Mouse (Mus musculus) gastrocnemius, postnatal 36 days (tissue): ENCODE data around the gene Mdm1. TPM values are rescaled to one million over a fixed set of nuclear protein-coding genes. Genes with fewer than 3 reads are reported as not detected.

Experiments used
- DNase-seq, 2 experiments: peaks; one replicate each; pipeline ENCODE4 v3.0.0; 2022
- intact Hi-C: fragments of 180-260 bp; cut with DNase I; formaldehyde crosslinking; loops from one replicate; pipeline ENCODE4 v1.15.1; 2025
- long read RNA-seq, 2 experiments: library from polyadenylated mRNA; stranded (forward); transcript quantifications; one replicate each; pipeline ENCODE4 v2.0.0; 2021
- total RNA-seq, 2 experiments: library from RNA; stranded (reverse); gene quantifications; 2 replicates each; pipeline ENCODE4 v1.2.3; 2021

The Mdm1 gene
- 1 to 10 TPM; 1.9 to 3.0 TPM for total RNA-seq
- long read RNA-seq, experiment 1: 0 reads
- long read RNA-seq, experiment 2, partial matches to known transcripts: 0 of 1 reads
- long read RNA-seq, experiment 2, other reads (novel, unspliced or antisense): 1 of 1 reads

DNA sequence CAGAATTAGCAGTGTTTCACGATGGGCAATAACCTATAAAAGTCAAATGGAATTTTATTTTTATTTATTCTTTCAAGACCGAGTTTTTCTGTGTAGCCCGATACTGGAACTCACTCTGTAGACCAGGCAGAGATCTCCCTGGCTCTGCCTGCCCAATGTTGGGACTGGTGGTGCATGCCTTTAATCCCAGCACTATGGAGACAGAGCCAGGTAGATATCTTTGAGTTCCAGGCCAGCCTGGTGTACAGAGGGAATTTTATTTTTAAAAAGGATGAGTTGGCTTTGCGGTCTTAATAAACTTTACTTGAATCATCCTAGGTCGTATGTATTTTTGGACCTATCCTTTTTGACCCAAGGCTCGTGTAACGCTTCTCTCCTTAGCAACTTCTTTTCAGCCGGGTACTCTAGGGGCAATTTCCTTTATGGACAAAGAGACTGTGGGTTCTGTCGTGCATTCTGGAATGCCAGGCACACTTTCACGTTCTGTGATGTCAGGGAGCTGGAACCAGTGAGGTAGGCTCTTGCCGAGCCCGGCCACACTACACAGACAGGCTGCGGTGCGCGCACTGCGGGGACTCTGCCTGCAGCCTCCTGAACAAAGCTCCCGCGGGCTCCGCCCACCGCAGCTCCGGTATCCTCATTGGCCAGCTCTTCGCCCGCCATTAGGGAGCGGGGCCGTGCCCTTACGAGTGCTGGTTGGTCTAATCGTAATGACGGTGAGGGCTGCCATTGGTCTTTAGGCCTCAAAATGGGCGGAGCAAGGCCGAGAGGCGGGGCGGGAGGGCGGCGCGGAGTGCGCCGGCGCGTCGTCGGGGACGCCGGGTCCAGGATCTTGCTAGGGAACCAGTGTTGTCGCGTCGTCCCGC lies at the start of gene Mdm1:
Gene Mdm1 (plus strand): TSS at position 794 of the 866 bp plus-strand sequence.
- intact Hi-C loops: loop anchor here (10.0 kb wide), 1 partner anchor 934 kb away; no protein-coding TSS in a partner anchor
- DNase-seq: peak; percentile 97 to 98

DNA sequence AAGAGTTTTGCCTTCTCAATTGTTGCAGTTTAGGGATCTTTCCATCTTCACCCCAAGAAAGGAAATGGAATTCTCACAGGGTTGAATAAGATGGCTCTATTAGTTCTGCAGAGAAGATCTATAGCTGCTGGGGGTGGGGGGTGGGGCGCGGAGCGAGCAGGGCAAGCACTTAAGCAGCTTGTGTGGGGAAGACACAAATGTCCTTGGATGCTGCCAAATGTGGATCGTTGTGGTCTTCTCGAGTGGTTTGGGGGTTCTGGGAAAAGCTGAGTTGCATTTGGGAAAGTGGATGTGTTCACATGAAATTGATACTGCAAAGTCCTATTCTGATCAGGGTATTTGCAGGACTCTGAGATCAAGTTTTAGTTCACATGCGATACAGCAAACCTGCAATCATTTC lies 48.9 kb upstream of the Mdm1 start:
- intact Hi-C loops: no loop called here
- DNase-seq: no peak

DNA sequence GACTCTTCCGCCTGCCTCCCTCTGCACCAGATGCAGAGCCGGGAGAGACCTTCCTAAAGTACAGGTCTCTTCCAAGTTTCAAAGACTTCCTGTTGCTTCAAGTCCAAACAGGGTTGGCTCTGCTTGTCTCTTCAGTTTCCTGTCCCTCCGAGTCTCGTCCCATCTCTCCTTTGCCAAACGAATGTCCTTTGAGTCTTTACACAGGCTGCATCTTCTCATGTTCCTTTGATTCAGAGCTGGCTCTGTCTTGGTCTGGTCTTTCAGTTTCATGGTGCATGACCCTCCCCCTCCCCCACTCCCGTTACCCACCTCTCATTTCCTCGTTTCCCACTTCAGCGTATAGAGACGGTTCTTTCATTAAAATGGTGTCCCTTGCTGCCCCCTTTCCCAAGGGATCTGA lies 47.9 kb upstream of the Mdm1 start:
- intact Hi-C loops: no loop called here
- DNase-seq: no peak

DNA sequence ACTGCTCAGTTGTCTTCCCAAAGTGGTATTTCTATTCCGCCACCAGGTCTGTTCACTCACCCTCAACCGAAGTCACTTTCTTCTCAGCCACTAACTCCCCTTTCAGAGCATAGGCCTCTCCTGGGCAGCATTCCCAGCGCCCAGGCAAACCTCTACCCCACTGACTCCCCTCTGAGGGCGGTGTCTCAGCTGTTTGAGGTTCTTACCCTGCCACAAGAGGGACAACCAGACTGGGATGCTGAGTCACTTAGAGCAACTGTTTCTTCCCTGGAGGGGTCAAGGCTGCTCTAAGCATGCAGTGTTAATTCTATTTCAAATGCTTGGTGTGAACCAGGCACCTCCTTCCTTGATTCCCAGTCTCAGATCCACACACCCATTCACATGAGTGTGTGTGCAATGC lies 46.8 kb upstream of the Mdm1 start:
- intact Hi-C loops: no loop called here

DNA sequence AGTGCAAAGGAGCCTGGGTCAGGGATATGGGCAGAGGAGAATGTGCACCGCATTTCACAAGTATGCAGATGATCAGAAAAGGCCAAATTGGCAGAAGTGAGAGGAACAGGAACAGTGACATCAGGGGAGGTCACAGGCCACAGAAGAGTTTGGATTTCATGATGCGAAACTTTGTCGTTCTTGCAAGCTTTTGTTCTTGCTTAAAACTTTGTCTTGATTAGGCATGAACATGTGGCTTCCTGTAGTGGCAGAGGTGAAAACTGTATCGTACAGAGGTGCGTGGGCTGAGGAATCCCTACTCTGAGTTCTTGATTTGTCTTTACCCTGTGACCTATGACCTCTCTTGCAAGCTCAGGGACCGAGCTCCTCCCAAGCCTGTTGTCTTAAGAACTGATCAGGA lies 45.4 kb upstream of the Mdm1 start:
- no peak for DNase-seq
- intact Hi-C loops: no loop called here

More for the DNA sequence above, 46.8 kb upstream of the Mdm1 start:
- no peak for DNase-seq

DNA sequence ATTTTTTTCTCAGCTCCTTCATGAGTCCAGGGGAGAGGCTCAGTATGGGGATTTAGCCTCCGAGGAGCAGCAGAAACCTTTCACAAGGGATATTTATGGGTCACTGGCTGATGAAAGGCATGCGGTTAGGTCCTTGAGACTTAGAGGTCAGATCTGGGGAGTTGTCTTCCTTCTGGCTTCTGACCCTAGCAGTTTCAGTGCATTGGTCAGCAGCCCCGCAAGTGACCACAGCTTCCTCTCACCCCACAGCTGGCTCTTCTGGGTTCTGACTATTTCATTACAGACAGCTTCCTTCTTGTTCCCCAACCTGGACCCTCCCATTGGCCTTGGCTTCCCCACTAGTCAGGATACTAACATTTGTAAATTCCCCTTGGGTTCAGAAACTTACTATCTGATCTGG lies 43.7 kb upstream of the Mdm1 start:
- no peak for DNase-seq
- intact Hi-C loops: no loop called here

DNA sequence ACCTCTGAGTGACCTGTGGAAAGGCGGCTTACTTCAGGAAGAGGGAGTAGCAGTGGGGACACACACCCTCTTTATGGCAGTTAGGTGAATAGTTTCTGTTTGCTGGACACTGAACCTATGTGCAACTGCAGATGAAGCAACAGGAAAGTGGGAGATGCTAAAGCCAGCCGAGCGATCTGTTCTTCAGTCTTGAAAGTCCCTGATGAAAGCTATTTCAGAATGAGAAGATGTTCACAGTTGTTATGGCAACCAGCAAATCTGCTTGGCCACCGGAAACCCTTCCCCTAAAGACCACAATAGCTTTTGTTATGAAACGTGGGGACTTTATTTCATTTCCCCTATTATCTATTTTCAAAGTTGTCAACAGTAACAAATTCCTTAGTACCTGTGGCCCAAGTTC lies 41.0 kb upstream of the Mdm1 start:
- intact Hi-C loops: no loop called here
- no peak for DNase-seq

DNA sequence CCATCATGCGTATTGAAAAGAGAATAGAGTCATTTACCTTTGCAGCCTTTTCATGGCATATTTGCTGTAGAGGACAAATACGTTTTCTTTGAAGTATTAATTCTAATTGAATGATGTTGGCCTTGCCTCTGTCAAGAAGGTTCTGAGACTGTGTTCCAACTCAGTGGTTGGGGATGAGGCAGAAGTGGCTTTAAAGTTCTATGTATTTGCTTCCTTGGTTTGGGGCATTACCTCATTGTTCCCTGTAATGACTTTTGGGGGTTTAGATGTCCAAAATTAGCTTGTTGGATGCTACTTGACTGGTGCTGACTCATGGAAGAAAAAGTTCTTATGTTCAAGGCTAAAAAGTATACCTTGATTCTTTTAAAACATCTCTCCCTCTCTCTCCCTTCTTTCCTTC lies 40.6 kb upstream of the Mdm1 start:
- DNase-seq: no peak
- intact Hi-C loops: no loop called here

DNA sequence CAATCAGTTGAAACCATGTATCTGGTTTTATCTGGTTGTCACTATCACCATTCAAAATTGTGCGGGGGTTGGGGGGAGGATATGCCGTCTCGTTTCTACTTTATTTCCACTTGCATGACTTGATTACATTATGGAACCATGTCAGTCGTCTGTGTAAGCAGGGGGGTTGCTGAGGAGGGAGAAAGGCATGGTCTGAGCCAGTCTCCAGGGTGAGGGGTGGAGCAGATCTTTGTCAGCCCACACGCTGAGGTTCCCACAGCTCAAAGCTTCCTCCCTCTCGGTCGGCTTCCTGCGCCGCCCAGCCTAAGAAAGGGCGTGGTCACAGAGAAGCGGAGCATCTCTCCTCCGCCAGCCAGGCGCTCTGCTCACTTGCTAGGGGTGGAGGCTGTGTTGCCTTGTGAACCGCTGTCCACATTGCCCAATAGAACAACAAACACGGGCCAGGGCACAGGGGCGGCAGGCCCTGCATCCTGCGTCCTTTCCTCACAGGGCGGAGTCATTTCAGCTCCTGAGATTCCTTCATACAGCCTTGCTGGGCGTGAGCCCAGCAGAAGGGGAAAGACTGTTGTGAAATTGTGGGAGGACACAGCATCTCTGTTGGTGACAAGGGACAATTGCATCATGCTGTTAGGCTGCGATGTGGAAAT lies 38.5 kb upstream of the Mdm1 start:
- peak; percentile 76 to 83 for DNase-seq
- intact Hi-C loops: no loop called here

DNA sequence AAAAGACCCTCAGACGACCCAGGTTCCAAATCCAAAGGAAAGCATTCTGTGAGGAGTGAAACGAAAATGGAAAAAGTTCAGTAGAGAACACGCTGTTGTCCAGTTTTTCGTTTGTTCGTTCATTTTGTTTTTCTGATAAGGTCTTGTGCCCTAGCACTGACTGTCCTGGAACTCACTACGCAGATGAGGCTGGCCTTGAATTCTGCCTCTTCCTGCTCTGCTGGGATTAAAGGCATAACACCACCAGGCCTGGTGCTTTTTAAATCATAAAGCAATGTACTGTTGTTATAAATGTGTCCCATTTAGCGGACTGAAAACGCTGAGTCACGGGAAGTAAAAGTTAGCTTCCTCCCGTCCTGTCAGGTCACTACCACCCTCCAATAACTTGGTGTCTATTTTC lies 37.7 kb upstream of the Mdm1 start:
- intact Hi-C loops: no loop called here

DNA sequence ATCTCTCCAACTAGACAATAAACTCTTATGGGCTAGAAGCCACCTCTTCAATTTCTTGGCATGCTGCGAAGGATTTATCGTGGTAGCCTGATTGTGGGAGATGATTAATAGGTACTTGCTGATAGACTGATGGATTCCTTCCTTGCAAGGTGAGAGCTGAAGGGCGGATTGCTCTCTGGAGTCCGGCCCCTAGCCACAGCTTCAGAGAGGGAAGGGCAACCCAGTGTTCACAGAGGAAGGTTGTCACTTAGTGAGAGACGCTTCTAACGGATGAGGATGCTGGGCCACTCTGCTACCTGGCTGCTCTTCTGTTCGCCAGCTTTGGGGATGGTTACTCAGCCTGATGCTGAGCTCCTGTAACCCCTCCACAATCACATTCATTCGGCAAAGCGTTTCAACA lies 34.6 kb upstream of the Mdm1 start:
- no peak for DNase-seq
- intact Hi-C loops: loop anchor here (5.0 kb wide), 1 partner anchor 315 kb away; the partner anchor contains the start of gene Nup107

More for the DNA sequence above, 37.7 kb upstream of the Mdm1 start:
- DNase-seq: no peak

DNA sequence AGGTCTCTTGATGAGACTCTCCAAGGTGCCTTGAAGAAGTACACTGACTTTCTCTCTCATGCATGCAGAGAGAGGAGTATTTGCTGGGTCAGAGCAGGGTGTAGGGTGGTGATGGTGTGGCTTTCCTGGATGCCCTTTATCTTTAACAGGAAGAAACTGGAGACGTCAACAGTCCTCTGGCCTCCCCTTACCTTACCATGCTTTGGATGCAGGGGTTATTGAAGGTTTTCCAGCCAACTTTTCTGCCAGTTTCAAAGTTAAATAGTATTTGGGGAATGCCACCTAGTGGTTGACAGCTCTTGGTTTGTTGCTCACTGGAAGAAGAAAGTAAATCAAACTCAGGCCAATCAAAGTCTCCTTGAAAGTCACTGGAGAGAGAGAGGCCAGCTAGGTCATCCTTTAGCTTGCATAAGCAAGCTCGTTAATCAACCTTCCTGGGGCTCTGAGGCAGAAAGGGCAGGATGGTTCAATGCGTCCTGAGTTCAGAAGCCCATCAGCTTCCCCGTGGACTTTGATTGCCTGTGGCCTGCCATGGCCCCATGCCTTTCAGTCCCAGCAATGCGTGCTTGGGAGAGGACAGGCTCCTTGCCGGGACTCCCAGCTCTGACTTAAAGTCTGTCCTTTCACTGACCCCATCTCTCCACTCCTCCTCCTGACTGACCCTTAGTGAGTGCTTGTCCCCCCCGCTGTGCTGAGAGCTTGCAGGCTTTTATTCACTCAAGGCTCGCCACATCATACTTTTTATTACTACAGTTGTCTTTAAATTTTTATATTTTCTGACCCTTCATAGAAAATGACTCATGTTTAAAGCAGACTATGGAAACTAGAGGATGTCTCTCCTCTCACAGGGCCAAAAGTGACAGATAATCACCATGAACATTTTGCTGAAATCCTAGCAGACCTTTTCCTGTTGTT lies 31.3 kb upstream of the Mdm1 start:
- intact Hi-C loops: no loop called here
- no peak for DNase-seq

DNA sequence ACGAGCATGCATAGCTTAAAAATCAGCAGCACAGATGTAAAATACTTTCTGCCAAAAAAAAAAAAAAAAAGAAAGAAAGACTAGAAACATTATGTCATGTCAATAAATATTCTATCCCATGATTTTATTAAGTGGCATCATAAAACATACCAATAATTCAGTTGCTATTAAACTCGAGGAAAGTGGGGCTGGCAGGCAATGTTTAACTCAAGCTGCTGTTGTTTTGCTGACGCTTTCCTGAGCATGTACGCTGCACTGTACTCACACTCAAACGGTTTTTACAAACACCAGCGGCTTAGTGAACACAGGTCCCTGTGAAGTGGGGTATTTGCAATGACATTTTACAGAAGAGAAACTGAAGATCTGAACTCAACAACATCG lies 30.7 kb upstream of the Mdm1 start:
- intact Hi-C loops: no loop called here
- no peak for DNase-seq

DNA sequence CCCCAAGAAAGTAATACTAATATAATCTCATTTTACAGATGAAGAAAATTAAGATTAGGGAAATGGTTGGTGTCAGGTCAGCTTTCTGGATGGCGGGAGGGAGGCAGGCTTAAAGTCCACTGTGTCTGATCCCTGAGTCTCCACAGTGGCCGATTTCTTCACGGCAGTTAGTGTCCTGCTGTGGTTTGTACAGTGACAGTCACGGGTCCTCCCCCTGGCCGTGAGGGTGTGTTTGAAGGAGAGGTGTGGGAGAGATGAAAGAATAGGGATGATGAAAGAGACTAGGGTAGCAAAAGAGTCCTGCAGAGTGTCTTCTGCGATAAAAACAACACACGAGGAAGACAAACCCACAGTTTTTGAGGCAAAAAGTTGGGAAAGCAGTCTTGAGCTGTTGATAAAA lies 30.0 kb upstream of the Mdm1 start:
- DNase-seq: no peak
- intact Hi-C loops: no loop called here

DNA sequence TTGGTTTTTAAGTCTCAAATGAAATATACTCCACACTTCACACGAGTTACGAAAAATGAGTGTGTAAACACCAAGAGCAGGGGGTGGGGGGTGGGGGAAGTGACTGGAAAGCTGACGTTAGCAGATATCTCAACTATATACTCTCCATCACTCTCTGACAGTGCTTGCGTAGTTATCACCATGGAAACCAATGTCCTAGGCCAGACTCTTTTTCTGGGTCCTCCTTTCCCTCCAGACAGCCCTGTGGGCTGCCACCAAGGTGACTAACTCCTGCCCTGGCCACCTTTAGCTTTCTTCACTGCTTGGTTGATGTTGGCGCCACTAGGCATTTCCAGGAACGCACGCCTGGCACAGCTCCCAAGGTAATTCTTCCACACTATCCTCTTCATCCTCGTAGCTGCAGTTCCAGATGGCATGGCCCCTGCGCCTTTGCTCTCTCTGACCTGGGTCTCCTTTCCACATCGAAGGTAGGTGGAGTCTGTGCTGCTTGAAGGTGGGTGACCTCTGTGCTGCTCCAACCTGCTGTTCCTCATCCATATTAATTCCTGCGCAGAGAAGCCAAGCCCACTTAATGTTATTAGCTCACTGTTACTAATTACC lies 29.2 kb upstream of the Mdm1 start:
- intact Hi-C loops: no loop called here
- DNase-seq: no peak

DNA sequence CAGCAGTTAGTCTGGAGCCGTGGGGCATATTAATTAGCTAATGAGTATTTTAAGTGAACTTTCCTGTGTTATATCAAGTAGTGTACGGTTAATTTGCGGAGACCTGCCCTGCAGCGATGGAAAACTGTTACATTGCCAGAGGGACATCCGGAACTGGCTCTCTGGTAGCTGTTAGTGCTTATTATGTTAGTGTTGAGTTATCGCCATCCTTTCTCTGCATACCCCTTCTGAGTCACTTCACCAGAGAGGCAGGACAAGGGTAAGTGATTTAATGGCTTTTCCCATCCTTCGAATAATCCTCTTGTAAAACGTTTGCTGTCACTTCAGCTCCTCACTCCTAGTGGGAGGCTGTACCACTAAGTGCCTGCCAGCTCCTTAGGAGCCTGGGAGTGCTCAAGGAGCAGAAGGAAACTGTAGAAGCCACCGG lies 28.3 kb upstream of the Mdm1 start:
- no peak for DNase-seq
- intact Hi-C loops: no loop called here

DNA sequence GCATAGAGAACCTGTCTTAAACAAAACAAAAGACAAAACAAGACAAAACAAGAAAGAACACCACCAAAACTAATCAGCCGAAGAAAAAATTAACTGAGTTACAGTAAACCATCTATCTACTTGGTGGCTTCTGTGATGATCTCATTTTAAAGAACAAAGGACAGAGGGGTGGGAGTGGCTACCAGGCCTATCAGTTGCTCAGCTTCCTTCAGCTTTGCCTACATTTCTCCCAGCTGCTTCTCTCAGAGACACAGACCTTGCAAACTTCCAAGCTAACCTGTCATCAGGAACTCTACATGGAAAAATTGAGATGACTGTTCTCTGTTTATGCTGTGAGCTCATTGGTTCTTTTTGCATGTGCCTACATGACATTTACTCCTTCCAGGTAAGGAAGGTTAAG lies 27.3 kb upstream of the Mdm1 start:
- intact Hi-C loops: no loop called here
- DNase-seq: no peak

DNA sequence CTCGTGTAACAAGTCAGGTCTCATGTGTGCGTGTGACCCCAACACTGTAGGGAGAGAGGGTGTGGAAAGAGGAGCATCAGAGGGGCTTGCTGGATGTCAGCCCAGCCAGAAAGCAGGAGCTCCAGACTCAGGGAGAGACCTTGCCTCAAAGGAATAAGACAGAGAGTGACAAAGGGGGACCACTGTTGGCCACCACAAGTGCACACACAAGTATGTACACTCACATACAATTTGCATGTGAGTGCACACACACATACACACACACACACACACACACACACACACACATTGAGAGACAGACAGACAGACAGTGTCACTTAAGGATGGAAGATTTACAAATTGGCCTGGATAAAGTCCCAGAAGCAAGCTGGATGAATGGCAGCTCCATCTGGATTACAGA lies 25.2 kb upstream of the Mdm1 start:
- no peak for DNase-seq
- intact Hi-C loops: no loop called here

DNA sequence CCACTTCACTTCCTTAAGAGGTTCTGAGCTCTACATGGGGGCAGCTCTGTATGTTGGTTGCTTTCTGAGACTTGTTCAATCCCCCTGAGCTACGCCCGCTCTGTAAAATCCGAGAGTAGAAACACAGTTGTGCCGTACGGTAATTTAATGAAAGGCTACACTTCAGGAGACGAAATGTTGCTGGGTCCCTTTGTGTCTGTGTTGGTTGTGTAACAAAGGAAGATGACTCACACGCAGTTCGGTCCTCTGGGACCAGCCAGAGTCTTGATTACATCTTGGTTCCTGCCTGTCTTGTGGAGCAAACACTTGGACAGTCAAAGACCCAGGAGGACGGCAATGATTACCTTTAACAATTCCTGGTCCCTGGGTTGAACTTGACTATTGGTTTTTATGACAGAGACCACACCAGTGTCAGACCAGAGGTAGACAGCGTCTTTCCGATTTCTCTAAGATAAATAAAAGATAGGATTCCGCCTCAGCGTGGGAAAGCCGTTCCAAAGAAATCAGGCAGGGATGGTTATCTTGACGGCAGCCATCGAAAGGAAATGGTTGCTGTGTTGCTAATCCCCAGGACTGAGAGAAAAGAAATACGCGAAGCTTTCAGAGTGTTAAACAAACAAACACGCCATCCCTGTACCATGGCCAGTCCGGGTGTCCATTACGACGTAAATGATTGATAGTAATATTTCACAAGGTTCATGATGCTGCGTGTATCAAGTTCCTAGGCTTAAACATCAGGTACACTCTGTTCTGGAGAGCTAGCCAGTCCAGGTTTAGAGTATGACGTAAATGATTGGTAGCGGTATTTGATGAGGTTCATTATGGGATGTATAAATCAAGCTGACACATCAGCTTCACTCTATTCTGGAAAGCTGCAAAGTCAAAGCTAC lies 20.3 kb upstream of the Mdm1 start:
- intact Hi-C loops: no loop called here
- DNase-seq: peak; percentile 25 to 38
